Comparison of ENCODE assay signal across 21 mouse cellular contexts in genomic region chr6:90689500-90689899, GRCm38 (mm10).
DNase-seq lines count a peak whose midpoint lies in the region; ATAC-seq and TF ChIP-seq lines count a peak whose summit lies in the region.
"Had no signal": no experiment of that assay in that cellular context is flagged by ENCODE, and none has a peak within 500 bp of the region (broad histone marks: within the 10 kb centered on the region; RNA-seq: fewer than 3 reads in every experiment).

No protein-coding gene starts in this region.

- no peak overlapping the region for H3K9ac ChIP-seq in heart, adult 2 months (ENCODE audit: low read depth, low read length)
- H3K9ac ChIP-seq in heart, embryonic 15.5 days: no peak overlapping the region
- H3K9ac ChIP-seq: forebrain, embryonic 15.5 days; liver, embryonic 14.5 days; lung, embryonic 14.5 days had no signal

- TF ChIP-seq POLR2A in heart, adult 2 months (IDR thresholded peaks at IDR 0.05; ENCODE audit: insufficient read depth, low read depth, low read length): no peak

- H3K4me1 ChIP-seq in heart, adult 2 months (ENCODE audit: control insufficient read depth, insufficient read depth, low read length): peaks cover 27% of the 10 kb centered on the region
- peaks cover 52% of the 10 kb centered on the region for H3K4me1 ChIP-seq in heart, embryonic 15.5 days (replicated peaks)
- H3K4me1 ChIP-seq in brown adipose tissue, adult 24 weeks (ENCODE audit: control insufficient read depth, insufficient read depth, insufficient read length, low read length): peaks cover 21% of the 10 kb centered on the region

- no peak for TF ChIP-seq EP300 in heart, adult 2 months (IDR thresholded peaks at IDR 0.05; ENCODE audit: insufficient read depth, low read depth, low read length)

- no peaks in the 10 kb centered on the region for H3K9me3 ChIP-seq in heart, embryonic 15.5 days (replicated peaks)
- H3K9me3 ChIP-seq: forebrain, embryonic 15.5 days; hindbrain, embryonic 10.5 days had no signal

- no peak for DNase-seq in heart, adult 2 months
- no peak for DNase-seq in heart, postnatal 4 days
- DNase-seq in heart, postnatal 36 days: no peak
- DNase-seq in layer of hippocampus, adult 2 months (ENCODE audit: low spot score in 2 of 2): no peak
- DNase-seq in layer of hippocampus, postnatal 25 days (ENCODE audit: extremely low spot score in 1 of 2, low spot score in 1 of 2): no peak
- DNase-seq in urinary bladder, postnatal 14 days (ENCODE audit: low spot score): no peak
- DNase-seq: adrenal gland, postnatal 25 days; cerebellum, adult 9-10 months; gastrocnemius, postnatal 14 days; lung, embryonic 14.5 days; lung, postnatal 4 days; midbrain, embryonic 14.5 days; right cerebral cortex, postnatal 4 days; thymus, postnatal 25 days had no signal

- H3K36me3 ChIP-seq in heart, adult 2 months (ENCODE audit: control insufficient read depth, insufficient read depth, low read length): peaks cover 22% of the 10 kb centered on the region
- peaks cover 51% of the 10 kb centered on the region for H3K36me3 ChIP-seq in heart, embryonic 15.5 days

- TF ChIP-seq CTCF in heart, adult 2 months (IDR thresholded peaks at IDR 0.05): no peak
- TF ChIP-seq CTCF in layer of hippocampus, adult 2 months (conservative IDR thresholded peaks at IDR 0.05): no peak

- H3K4me2 ChIP-seq in heart, embryonic 15.5 days: no peak overlapping the region
- H3K4me2 ChIP-seq: forebrain, embryonic 15.5 days; lung, embryonic 14.5 days had no signal

- ATAC-seq in heart, embryonic 15.5 days (replicated peaks; ENCODE audit: insufficient number of reproducible peaks, insufficient read depth, low FRiP score, low read depth): no peak
- ATAC-seq: CD4-positive, CD25-positive, alpha-beta regulatory T cell, adult 4 months; forebrain, embryonic 15.5 days; intestine, postnatal 0 days had no signal

- intact Hi-C loops in heart, adult 2 months (cut with DNase I): loop anchor here (2.0 kb wide), 1 partner anchor 17 kb away; no protein-coding TSS in a partner anchor
- intact Hi-C loops in heart, postnatal 36 days (cut with DNase I): loop anchor here (2.0 kb wide), 1 partner anchor 31 kb away; no protein-coding TSS in a partner anchor

- no peaks in the 10 kb centered on the region for H3K27me3 ChIP-seq in heart, adult 2 months (ENCODE audit: control insufficient read depth, insufficient read depth, low read length)
- no peaks in the 10 kb centered on the region for H3K27me3 ChIP-seq in heart, embryonic 15.5 days
- H3K27me3 ChIP-seq: forebrain, embryonic 15.5 days had no signal

- no peaks in the 10 kb centered on the region; the same call in 1 of the 2 replicates for H3K79me2 ChIP-seq in heart, adult 2 months (replicated peaks; ENCODE audit: control insufficient read depth, insufficient read depth, low read length)

- H3K4me3 ChIP-seq in heart, adult 2 months: no peak overlapping the region
- H3K4me3 ChIP-seq in heart, embryonic 15.5 days: no peak overlapping the region
- H3K4me3 ChIP-seq in layer of hippocampus, adult 2 months: no peak overlapping the region
- no peak overlapping the region for H3K4me3 ChIP-seq in brown adipose tissue, adult 24 weeks (ENCODE audit: insufficient read depth, low read depth, low read length)
- H3K4me3 ChIP-seq: forebrain, embryonic 15.5 days; hindbrain, embryonic 10.5 days had no signal

- 59% methylated on average over 10 of the region's 10 CpGs for whole genome bisulfite sequencing in heart, adult 2 months
- WGBS in heart, embryonic 15.5 days: 48% methylated on average over 10 of the region's 10 CpGs

- H3K27ac ChIP-seq in heart, adult 2 months: peak overlapping the region; percentile 87
- peak overlapping the region; percentile 82 for H3K27ac ChIP-seq in heart, embryonic 15.5 days
- H3K27ac ChIP-seq in layer of hippocampus, adult 2 months: peak overlapping the region; percentile 15; the same call in 1 of the 2 replicates
- H3K27ac ChIP-seq in brown adipose tissue, adult 24 weeks (replicated peaks; ENCODE audit: low read depth, low read length): peak overlapping the region; percentile 7; the same call in 1 of the 2 replicates
- H3K27ac ChIP-seq: forebrain, embryonic 15.5 days; liver, embryonic 14.5 days had no signal

Comparison
In these comparisons a context has a peak if more than half of its experiments do, and no peak if none do; other contexts are left out.
1. H3K27ac ChIP-seq: peak in every context shown above with its lines; median percentile 87 in heart, adult 2 months; 82 in heart, embryonic 15.5 days; 15 in layer of hippocampus, adult 2 months; 7 in brown adipose tissue, adult 24 weeks.